Mouse (Mus musculus): ENCODE measurements around the gene Syp. TPM values are rescaled to one million over a fixed set of nuclear protein-coding genes. Genes with fewer than 3 reads are reported as not detected.

Gene Syp
- polyA plus RNA-seq, 1 experiment from 2014 or later: 197 TPM

- Histone ChIP-seq H3K9me3 (no peaks in the 10 kb centered on the region), H3K36me3 (no peaks in the 10 kb centered on the region), H3K4me1 (replicated peaks) (no peaks in the 10 kb centered on the region), H3K4me2 (no peak overlapping the region), H3K4me3 (no peak overlapping the region), H3K27ac (replicated peaks) (no peak overlapping the region), H3K9ac (no peak overlapping the region), H3K27me3 (no peaks in the 10 kb centered on the region)
- ATAC-seq (ENCODE audit: low FRiP score, low read depth): no peak
- 93% methylated on average over 2 of the region's 2 CpGs for WGBS
Observed at GRCm38 (mm10) chrX:7688321-7688720, 50.0 kb downstream of the Syp start.

DNA sequence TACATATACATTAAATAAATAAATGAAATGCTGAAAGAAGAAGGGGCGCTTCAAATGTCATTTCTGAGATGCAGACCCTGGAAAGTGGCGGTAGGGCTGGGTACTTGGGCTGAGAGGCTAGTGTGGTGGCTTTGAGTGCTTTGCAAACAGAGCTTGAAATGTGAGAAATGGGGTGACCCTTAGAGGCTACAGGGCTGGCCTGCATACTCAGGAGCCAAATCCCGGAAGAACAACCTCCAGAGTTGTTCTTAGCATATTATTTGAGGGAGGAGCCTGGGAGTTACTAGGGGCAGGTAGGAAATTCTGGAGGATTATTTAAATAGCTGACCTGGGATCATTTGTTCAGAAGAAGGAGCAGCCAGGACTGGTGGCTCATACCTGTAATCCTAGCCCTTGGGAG is 52.2 kb downstream of the Syp start:
- Histone ChIP-seq H3K4me1 (replicated peaks) (no peaks in the 10 kb centered on the region), H3K36me3 (no peaks in the 10 kb centered on the region), H3K27ac (replicated peaks) (no peak overlapping the region), H3K9ac (no peak overlapping the region), H3K9me3 (no peaks in the 10 kb centered on the region), H3K27me3 (no peaks in the 10 kb centered on the region), H3K4me2 (no peak overlapping the region), H3K4me3 (no peak overlapping the region)
- 64% methylated on average over 3 of the region's 3 CpGs for WGBS
- no peak for ATAC-seq (ENCODE audit: low FRiP score, low read depth)

- no peaks in the 10 kb centered on the region for H3K27me3 ChIP-seq
- 38% methylated on average over 4 of the region's 4 CpGs for WGBS
- ATAC-seq (ENCODE audit: low FRiP score, low read depth): no peak
- H3K4me1 ChIP-seq (replicated peaks): peaks cover 3% of the 10 kb centered on the region; the same call in 1 of the 2 replicates
- H3K4me2 ChIP-seq: no peak overlapping the region
- H3K27ac ChIP-seq (replicated peaks): no peak overlapping the region
- no peaks in the 10 kb centered on the region for H3K9me3 ChIP-seq
- H3K9ac ChIP-seq: no peak overlapping the region
- H3K4me3 ChIP-seq: no peak overlapping the region
- H3K36me3 ChIP-seq: no peaks in the 10 kb centered on the region
Observed at GRCm38 (mm10) chrX:7692862-7693261, 54.6 kb downstream of the Syp start.

GRCm38 (mm10) chrX:7696520-7696919 is 58.2 kb downstream of the Syp start:
- WGBS: 42% methylated on average over 6 of the region's 6 CpGs
- peak overlapping the region; percentile 58 for H3K4me3 ChIP-seq

DNA sequence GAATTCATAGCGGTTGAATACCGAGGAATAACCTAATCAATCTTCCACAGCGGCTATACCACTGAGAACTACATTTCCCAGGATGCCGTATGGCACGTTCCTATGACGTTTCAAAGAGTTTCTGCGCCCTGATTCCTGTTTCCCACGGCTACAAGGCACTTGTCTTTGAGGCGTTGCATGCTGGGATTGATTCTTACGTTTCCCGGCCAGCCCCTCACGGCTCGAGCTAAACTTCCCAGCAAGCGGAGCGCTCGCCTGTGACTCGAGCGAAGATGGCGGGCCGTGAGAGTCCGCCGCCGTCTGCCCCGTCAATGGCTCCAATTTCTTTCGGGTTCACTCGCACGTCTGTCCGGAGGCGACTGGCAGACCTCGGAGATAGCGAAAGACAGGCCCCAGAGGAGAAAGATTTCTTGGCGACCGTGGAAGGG is 58.7 kb downstream of the Syp start, which contains the start of gene Gpkow:
Gene Gpkow, plus strand, starts transcription at position 178 of the 428 bp plus-strand sequence.
- WGBS: 18% methylated on average over 33 of the region's 33 CpGs
- no peaks in the 10 kb centered on the region for H3K9me3 ChIP-seq
- H3K27me3 ChIP-seq: no peaks in the 10 kb centered on the region
- H3K4me2 ChIP-seq: peak within 1 kb of the TSS; percentile 60
- peaks cover 12% of the 10 kb centered on the region for H3K4me1 ChIP-seq (replicated peaks)
- H3K4me3 ChIP-seq: peak within 1 kb of the TSS; percentile 58
- peak within 1 kb of the TSS; percentile 51 for H3K9ac ChIP-seq
- H3K27ac ChIP-seq (replicated peaks): peak within 1 kb of the TSS; percentile 69
- H3K36me3 ChIP-seq: no peaks in the 10 kb centered on the region
- peak; percentile 96 for ATAC-seq (ENCODE audit: low FRiP score, low read depth)

More at GRCm38 (mm10) chrX:7696520-7696919, 58.2 kb downstream of the Syp start:
- H3K27ac ChIP-seq (replicated peaks): 0 out of 2 replicates have a peak overlapping the region, but pooled peaks have one; percentile 13
- no peak overlapping the region for H3K9ac ChIP-seq
- no peaks in the 10 kb centered on the region for H3K27me3 ChIP-seq
- H3K4me1 ChIP-seq (replicated peaks): peaks cover 12% of the 10 kb centered on the region
- no peaks in the 10 kb centered on the region for H3K9me3 ChIP-seq
- peak overlapping the region; percentile 45 for H3K4me2 ChIP-seq
- no peaks in the 10 kb centered on the region for H3K36me3 ChIP-seq
- ATAC-seq (ENCODE audit: low FRiP score, low read depth): no peak; the same call in 1 of the 2 replicates

Other genes with a start within 250 kb of the Syp start
- 0.06 and 0.16 TPM in 2 replicates for gene Foxp3, start 64.8 kb upstream of the Syp start, polyA plus RNA-seq (2015; fragmentation: Nextera tagmentation; extraction: Ambion mirVana)
- gene Ppp1r3f, start 64.2 kb upstream of the Syp start, polyA plus RNA-seq (2015; fragmentation: Nextera tagmentation; extraction: Ambion mirVana): 6.8 and 7.4 TPM in 2 replicates
- 30.6 and 31.5 TPM in 2 replicates for gene Ccdc22, start 33.0 kb upstream of the Syp start, polyA plus RNA-seq (2015; fragmentation: Nextera tagmentation; extraction: Ambion mirVana)
- gene Cacna1f, start 31.4 kb upstream of the Syp start, polyA plus RNA-seq (2015; fragmentation: Nextera tagmentation; extraction: Ambion mirVana): 0.14 and 0.22 TPM in 2 replicates
- 1.6 and 2.0 TPM in 2 replicates for gene Prickle3, start 18.8 kb downstream of the Syp start, polyA plus RNA-seq (2015; fragmentation: Nextera tagmentation; extraction: Ambion mirVana)
- gene Plp2, start 32.9 kb downstream of the Syp start, polyA plus RNA-seq (2015; fragmentation: Nextera tagmentation; extraction: Ambion mirVana): 20.5 and 22.9 TPM in 2 replicates
- 0.08 and 0.10 TPM in 2 replicates for gene Magix, start 42.8 kb downstream of the Syp start, polyA plus RNA-seq (2015; fragmentation: Nextera tagmentation; extraction: Ambion mirVana)
- 43.0 and 46.8 TPM in 2 replicates for gene Gpkow, start 58.7 kb downstream of the Syp start, polyA plus RNA-seq (2015; fragmentation: Nextera tagmentation; extraction: Ambion mirVana)
- gene Wdr45, start 75.9 kb downstream of the Syp start, polyA plus RNA-seq (2015; fragmentation: Nextera tagmentation; extraction: Ambion mirVana): 30.9 and 32.1 TPM in 2 replicates
- 1.9 TPM in 1 of 2 replicates, not detected in the other for gene Gm45208, start 83.8 kb downstream of the Syp start, polyA plus RNA-seq (2015; fragmentation: Nextera tagmentation; extraction: Ambion mirVana)
- 126 and 132 TPM in 2 replicates for gene Praf2, start 90.0 kb downstream of the Syp start, polyA plus RNA-seq (2015; fragmentation: Nextera tagmentation; extraction: Ambion mirVana)
- 63.2 and 66.1 TPM in 2 replicates for gene Ccdc120, start 112.4 kb downstream of the Syp start, polyA plus RNA-seq (2015; fragmentation: Nextera tagmentation; extraction: Ambion mirVana)
- 24.1 and 25.5 TPM in 2 replicates for gene Tfe3, start 124.1 kb downstream of the Syp start, polyA plus RNA-seq (2015; fragmentation: Nextera tagmentation; extraction: Ambion mirVana)
- 68.0 and 73.8 TPM in 2 replicates for gene Gripap1, start 151.3 kb downstream of the Syp start, polyA plus RNA-seq (2015; fragmentation: Nextera tagmentation; extraction: Ambion mirVana)
- 3.1 and 4.2 TPM in 2 replicates for gene Kcnd1, start 183.8 kb downstream of the Syp start, polyA plus RNA-seq (2015; fragmentation: Nextera tagmentation; extraction: Ambion mirVana)
- gene Otud5, start 202.9 kb downstream of the Syp start, polyA plus RNA-seq (2015; fragmentation: Nextera tagmentation; extraction: Ambion mirVana): 48.1 and 48.3 TPM in 2 replicates
- gene Pim2, start 239.8 kb downstream of the Syp start, polyA plus RNA-seq (2015; fragmentation: Nextera tagmentation; extraction: Ambion mirVana): 24.8 and 25.8 TPM in 2 replicates
- gene Slc35a2, start 245.6 kb downstream of the Syp start, polyA plus RNA-seq (2015; fragmentation: Nextera tagmentation; extraction: Ambion mirVana): 45.7 and 47.7 TPM in 2 replicates